Mouse (Mus musculus) ES-E14 (cell line): ENCODE results near the gene Socs3.

ENCODE experiments used
- MAFK ChIP-seq: IDR thresholded peaks from 2 replicates; pipeline ENCODE4 v1.6.1; 2014; ENCODE audit warnings: mild to moderate bottlenecking, low read depth, low read length, inconsistent platforms; ENCODE audit not compliant: insufficient read depth
- ZC3H11A ChIP-seq: IDR thresholded peaks from 2 replicates; pipeline ENCODE4 v1.6.1; 2012; ENCODE audit warnings: low read depth, mild to moderate bottlenecking, inconsistent platforms, low read length, borderline replicate concordance
- ZNF384 ChIP-seq: IDR thresholded peaks from 2 replicates; pipeline ENCODE4 v1.6.1; 2012; ENCODE audit warnings: low read depth, low read length, inconsistent platforms

GRCm38 (mm10) chr11:118012595-118012994, 42.7 kb upstream of the Socs3 start:
- TF ChIP-seq ZNF384 (no peak), ZC3H11A (no peak), MAFK (no peak)
